Mouse (Mus musculus): Measurements from ENCODE around the gene 2810408A11Rik. TPM values are rescaled to one million over a fixed set of nuclear protein-coding genes. Genes with fewer than 3 reads are reported as not detected.

The 2810408A11Rik gene
- total RNA-seq (2021), result under 1 TPM; 0.17 to 0.58 TPM
- long read RNA-seq, result 0 reads

GRCm38 (mm10) chr11:69900471-69901405, at the start of gene 2810408A11Rik, which contains the start of gene Neurl4:
Gene 2810408A11Rik, minus strand, starts transcription at chr11:69900987.
Gene Neurl4, plus strand, starts transcription at chr11:69901072.
- peak; percentile 86 to 90 for DNase-seq (ENCODE audit: low spot score in 2 of 2)

GRCm38 (mm10) chr11:69948763-69949150, 48.0 kb upstream of the 2810408A11Rik start:
- DNase-seq (ENCODE audit: low spot score in 2 of 2), result peak; percentile 34 to 80

- DNase-seq (ENCODE audit: low spot score in 2 of 2), result peak in 1 of 2 experiments; percentile 38
Observed at GRCm38 (mm10) chr11:69948066-69948762, 47.4 kb upstream of the 2810408A11Rik start, which contains the start of gene Slc2a4. Gene Slc2a4, minus strand, starts transcription at chr11:69948188.

- no peak for DNase-seq (ENCODE audit: low spot score in 2 of 2)
Observed at GRCm38 (mm10) chr11:69947337-69948065, 46.7 kb upstream of the 2810408A11Rik start.

GRCm38 (mm10) chr11:69945997-69946891, 45.5 kb upstream of the 2810408A11Rik start:
- DNase-seq (ENCODE audit: low spot score in 2 of 2), result no peak

- DNase-seq (ENCODE audit: low spot score in 2 of 2), result no peak
Observed at GRCm38 (mm10) chr11:69945216-69945615, 44.4 kb upstream of the 2810408A11Rik start.

- DNase-seq (ENCODE audit: low spot score in 2 of 2), result no peak
Observed at GRCm38 (mm10) chr11:69940962-69941361, 40.2 kb upstream of the 2810408A11Rik start.

GRCm38 (mm10) chr11:69939731-69940130, 38.9 kb upstream of the 2810408A11Rik start:
- DNase-seq (ENCODE audit: low spot score in 2 of 2), result no peak

GRCm38 (mm10) chr11:69939181-69939580, 38.4 kb upstream of the 2810408A11Rik start:
- DNase-seq (ENCODE audit: low spot score in 2 of 2), result no peak

GRCm38 (mm10) chr11:69938401-69938979, 37.7 kb upstream of the 2810408A11Rik start:
- no peak for DNase-seq (ENCODE audit: low spot score in 2 of 2)

GRCm38 (mm10) chr11:69937834-69938233, 37.0 kb upstream of the 2810408A11Rik start:
- DNase-seq (ENCODE audit: low spot score in 2 of 2), result no peak

GRCm38 (mm10) chr11:69937385-69937784, 36.6 kb upstream of the 2810408A11Rik start:
- DNase-seq (ENCODE audit: low spot score in 2 of 2), result no peak

- DNase-seq (ENCODE audit: low spot score in 2 of 2), result no peak
Observed at GRCm38 (mm10) chr11:69936714-69937347, 36.0 kb upstream of the 2810408A11Rik start.

- DNase-seq (ENCODE audit: low spot score in 2 of 2), result no peak
Observed at GRCm38 (mm10) chr11:69936156-69936555, 35.4 kb upstream of the 2810408A11Rik start.

- peak; percentile 79 to 85 for DNase-seq (ENCODE audit: low spot score in 2 of 2)
Observed at GRCm38 (mm10) chr11:69935137-69935879, 34.5 kb upstream of the 2810408A11Rik start, which contains the start of gene Ybx2. Gene Ybx2, plus strand, starts transcription at chr11:69935796.

GRCm38 (mm10) chr11:69934681-69935080, 33.9 kb upstream of the 2810408A11Rik start:
- DNase-seq (ENCODE audit: low spot score in 2 of 2), result no peak

- peak; percentile 73 to 88 for DNase-seq (ENCODE audit: low spot score in 2 of 2)
Observed at GRCm38 (mm10) chr11:69934169-69934568, 33.4 kb upstream of the 2810408A11Rik start.

GRCm38 (mm10) chr11:69933066-69933465, 32.3 kb upstream of the 2810408A11Rik start:
- no peak for DNase-seq (ENCODE audit: low spot score in 2 of 2)

Data from layer of hippocampus, adult 18-20 months (tissue).